Mouse (Mus musculus) lung, adult 2 months (tissue): ENCODE measurements around the gene Hecw2. TPM values are rescaled to one million over a fixed set of nuclear protein-coding genes. Genes with fewer than 3 reads are reported as not detected.

Source experiments
- DNase-seq: peaks from one replicate; pipeline ENCODE4 v3.0.0; 2022
- H3K4me1 ChIP-seq: fragments of 200-500 bp; 2 replicates; pipeline ENCODE4 v1.6.1; 2011; ENCODE audit warnings: low read length; ENCODE audit not compliant: control insufficient read depth, insufficient read depth
- H3K4me3 ChIP-seq: fragments of 200-500 bp; replicated peaks from 2 replicates; pipeline ENCODE3; 2011; ENCODE audit warnings: low read depth, mild to moderate bottlenecking, control low read depth, low read length; ENCODE audit errors: extremely low read depth
- CTCF ChIP-seq: fragments of 200-500 bp; IDR thresholded peaks from 2 replicates; pipeline ENCODE4 v1.5.1; 2011; ENCODE audit warnings: mild to moderate bottlenecking, low read length, control low read depth; ENCODE audit not compliant: insufficient read depth
- POLR2A ChIP-seq: fragments of 200-500 bp; IDR thresholded peaks from 2 replicates; pipeline ENCODE4 v1.6.1; 2011; ENCODE audit warnings: low read depth, mild to moderate bottlenecking, control low read depth, low read length, borderline replicate concordance; ENCODE audit errors: extremely low read depth
- WGBS: fragments of 180-500 bp; shearing (Covaris S2); methylation state at CpG from one replicate; pipeline ENCODE4 v1.1.7; 2018; 5-methylcytosine and 5-hydroxymethylcytosine counted together
- polyA plus RNA-seq: library from polyadenylated mRNA; depleted of rRNA; stranded (reverse); fragments of >200 nt; gene quantifications from 2 replicates; pipeline ENCODE4 v1.2.3, GENCODE M21; 2012

Hecw2 gene
- polyA plus RNA-seq, 1 experiment = 5.8 TPM

- no peak overlapping the region for H3K4me3 ChIP-seq
- WGBS = 74% methylated on average over 2 of the region's 2 CpGs
- TF ChIP-seq CTCF (no peak), POLR2A (no peak)
- H3K4me1 ChIP-seq = no peaks in the 10 kb centered on the region; the same call in 1 of the 2 replicates
- DNase-seq = no peak
These were observed 355.6 kb downstream of the Hecw2 start for GRCm38 (mm10) chr1:53839392-53839791.

- WGBS = 78% methylated on average over 8 of the region's 8 CpGs
- TF ChIP-seq POLR2A (no peak), CTCF (no peak)
- Histone ChIP-seq H3K4me3 (no peak overlapping the region), H3K4me1 (no peaks in the 10 kb centered on the region; the same call in 1 of the 2 replicates)
- no peak for DNase-seq
These were observed 356.6 kb downstream of the Hecw2 start for GRCm38 (mm10) chr1:53838182-53838859.

- DNase-seq = no peak
- 92% methylated on average over 5 of the region's 5 CpGs for WGBS
- H3K4me1 ChIP-seq = no peaks in the 10 kb centered on the region
- TF ChIP-seq CTCF (no peak), POLR2A (no peak)
- no peak overlapping the region for H3K4me3 ChIP-seq
These were observed 364.7 kb downstream of the Hecw2 start for GRCm38 (mm10) chr1:53830286-53830685.

- no peak for DNase-seq
These were observed 365.9 kb downstream of the Hecw2 start for GRCm38 (mm10) chr1:53829089-53829488.

GRCm38 (mm10) chr1:53824446-53825337 is 370.3 kb downstream of the Hecw2 start:
- Histone ChIP-seq H3K4me1 (peaks cover 8% of the 10 kb centered on the region), H3K4me3 (no peak overlapping the region)
- 78% methylated on average over 9 of the region's 9 CpGs for WGBS
- TF ChIP-seq POLR2A (no peak), CTCF (no peak)
- DNase-seq = no peak

More at GRCm38 (mm10) chr1:53829089-53829488, 365.9 kb downstream of the Hecw2 start:
- 81% methylated on average over 9 of the region's 9 CpGs for WGBS
- Histone ChIP-seq H3K4me3 (no peak overlapping the region), H3K4me1 (peaks cover under 1% of the 10 kb centered on the region; the same call in 1 of the 2 replicates)
- TF ChIP-seq POLR2A = no peak
- no peak for TF ChIP-seq CTCF

- H3K4me1 ChIP-seq = peaks cover 8% of the 10 kb centered on the region
- 18% methylated on average over 10 of the region's 10 CpGs for WGBS
- peak; percentile 36 for DNase-seq
- TF ChIP-seq CTCF (no peak), POLR2A (no peak)
- peak overlapping the region; percentile 2 for H3K4me3 ChIP-seq
These were observed 371.1 kb downstream of the Hecw2 start for GRCm38 (mm10) chr1:53823687-53824445.

- Histone ChIP-seq H3K4me1 (peaks cover 8% of the 10 kb centered on the region), H3K4me3 (no peak overlapping the region)
- no peak for TF ChIP-seq CTCF
- no peak for TF ChIP-seq POLR2A
- no peak for DNase-seq
These were observed 373.0 kb downstream of the Hecw2 start for GRCm38 (mm10) chr1:53821983-53822382.

GRCm38 (mm10) chr1:53820041-53820632 is 374.8 kb downstream of the Hecw2 start:
- WGBS = 48% methylated on average over 5 of the region's 5 CpGs
- H3K4me1 ChIP-seq = peaks cover 8% of the 10 kb centered on the region
- no peak overlapping the region for H3K4me3 ChIP-seq
- DNase-seq = no peak
- TF ChIP-seq POLR2A = no peak
